8 mouse cellular contexts compared by ENCODE assay signal in genomic region chr11:53567224-53568014, GRCm38 (mm10). TPM values are rescaled to one million over a fixed set of nuclear protein-coding genes. Genes with fewer than 3 reads are reported as not detected.
DNase-seq lines count a peak whose midpoint lies in the region; ATAC-seq and TF ChIP-seq lines count a peak whose summit lies in the region.

Gene Kif3a, plus strand, starts transcription at chr11:53567379.

- peak; percentile 91 for DNase-seq in 3134 (ENCODE audit: extremely low read depth, insufficient read length, low spot score)
- peak; percentile 96 for DNase-seq in adrenal gland, postnatal 36 days
- DNase-seq in heart, adult 18-20 months = peak; percentile 97
- DNase-seq in kidney, adult 2 months = peak; percentile 97
- peak; percentile 80 to 88 for DNase-seq in spleen, adult 2 months (ENCODE audit: low read depth in 1 of 2, low spot score in 2 of 2)

- TF ChIP-seq POLR2A in kidney, adult 2 months (IDR thresholded peaks at IDR 0.05; ENCODE audit: low read depth, low read length) = no peak
- no peak for TF ChIP-seq POLR2A in spleen, adult 2 months (IDR thresholded peaks at IDR 0.05; ENCODE audit: low read depth, low read length)

- H3K4me2 ChIP-seq in embryonic facial prominence, embryonic 13.5 days = peak within 1 kb of the TSS; percentile 77
- H3K4me2 ChIP-seq in limb, embryonic 12.5 days = peak within 1 kb of the TSS; percentile 76
- H3K4me2 ChIP-seq in midbrain, embryonic 15.5 days = peak within 1 kb of the TSS; percentile 65

- H3K9me3 ChIP-seq in embryonic facial prominence, embryonic 13.5 days = no peaks in the 10 kb centered on the region
- no peaks in the 10 kb centered on the region for H3K9me3 ChIP-seq in limb, embryonic 12.5 days
- H3K9me3 ChIP-seq in midbrain, embryonic 15.5 days = no peaks in the 10 kb centered on the region

- under 1% methylated on average over 58 of the region's 69 CpGs for WGBS in embryonic facial prominence, embryonic 13.5 days
- WGBS in kidney, adult 2 months = under 1% methylated on average over 69 of the region's 69 CpGs
- WGBS in limb, embryonic 12.5 days = under 1% methylated on average over 69 of the region's 69 CpGs
- under 1% methylated on average over 65 of the region's 69 CpGs for WGBS in midbrain, embryonic 15.5 days
- 2% methylated on average over 69 of the region's 69 CpGs for WGBS in spleen, adult 2 months

- H3K4me1 ChIP-seq in embryonic facial prominence, embryonic 13.5 days = peaks cover 12% of the 10 kb centered on the region
- no peaks in the 10 kb centered on the region for H3K4me1 ChIP-seq in kidney, adult 2 months (ENCODE audit: control insufficient read depth, insufficient read depth, low read length)
- peaks cover 11% of the 10 kb centered on the region; the same call in 1 of the 2 replicates for H3K4me1 ChIP-seq in limb, embryonic 12.5 days (replicated peaks)
- H3K4me1 ChIP-seq in midbrain, embryonic 15.5 days = peaks cover 28% of the 10 kb centered on the region
- H3K4me1 ChIP-seq in spleen, adult 2 months (ENCODE audit: control insufficient read depth, insufficient read depth, insufficient read length) = 0 out of 2 replicates have a peak, but pooled peaks cover 3% of the 10 kb centered on the region

- no peak for TF ChIP-seq CTCF in kidney, adult 2 months (conservative IDR thresholded peaks at IDR 0.05; ENCODE audit: insufficient read depth, insufficient read length, low read depth, low read length)
- no peak for TF ChIP-seq CTCF in spleen, adult 2 months (IDR thresholded peaks at IDR 0.05; ENCODE audit: extremely low read depth, insufficient read depth, insufficient read length, insufficient replicate concordance)

- ATAC-seq in embryonic facial prominence, embryonic 13.5 days (ENCODE audit: insufficient number of reproducible peaks, insufficient read depth, low FRiP score, low TSS enrichment, low read depth) = peak; percentile 93
- ATAC-seq in limb, embryonic 12.5 days (ENCODE audit: insufficient number of reproducible peaks, insufficient read depth, low FRiP score, low TSS enrichment, low read depth) = peak; percentile 96
- peak; percentile 96 for ATAC-seq in midbrain, embryonic 15.5 days (replicated peaks)

- peak within 1 kb of the TSS; percentile 89 for H3K9ac ChIP-seq in embryonic facial prominence, embryonic 13.5 days
- peak within 1 kb of the TSS; percentile 73 for H3K9ac ChIP-seq in limb, embryonic 12.5 days (replicated peaks)
- peak within 1 kb of the TSS; percentile 96 for H3K9ac ChIP-seq in midbrain, embryonic 15.5 days

- peak within 1 kb of the TSS; percentile 68 for H3K27ac ChIP-seq in embryonic facial prominence, embryonic 13.5 days
- no peak within 1 kb of the TSS for H3K27ac ChIP-seq in kidney, adult 2 months (ENCODE audit: insufficient read depth, low read depth, low read length)
- H3K27ac ChIP-seq in limb, embryonic 12.5 days = peak within 1 kb of the TSS; percentile 57
- peak within 1 kb of the TSS; percentile 95 for H3K27ac ChIP-seq in midbrain, embryonic 15.5 days
- no peak within 1 kb of the TSS for H3K27ac ChIP-seq in spleen, adult 2 months (ENCODE audit: insufficient read depth, low read length)

- H3K36me3 ChIP-seq in embryonic facial prominence, embryonic 13.5 days = peaks cover 17% of the 10 kb centered on the region; the same call in 1 of the 2 replicates
- no peaks in the 10 kb centered on the region for H3K36me3 ChIP-seq in kidney, adult 2 months (ENCODE audit: control insufficient read depth, insufficient read depth, low read length)
- peaks cover 11% of the 10 kb centered on the region for H3K36me3 ChIP-seq in limb, embryonic 12.5 days
- no peaks in the 10 kb centered on the region; the same call in 1 of the 2 replicates for H3K36me3 ChIP-seq in midbrain, embryonic 15.5 days (replicated peaks)
- no peaks in the 10 kb centered on the region for H3K36me3 ChIP-seq in spleen, adult 2 months (ENCODE audit: control insufficient read depth, insufficient read depth, low read length)

- no peaks in the 10 kb centered on the region for H3K27me3 ChIP-seq in embryonic facial prominence, embryonic 13.5 days
- no peaks in the 10 kb centered on the region for H3K27me3 ChIP-seq in kidney, adult 2 months (replicated peaks; ENCODE audit: control insufficient read depth, insufficient read depth, low read length)
- no peaks in the 10 kb centered on the region for H3K27me3 ChIP-seq in limb, embryonic 12.5 days
- H3K27me3 ChIP-seq in midbrain, embryonic 15.5 days (replicated peaks) = no peaks in the 10 kb centered on the region
- no peaks in the 10 kb centered on the region for H3K27me3 ChIP-seq in spleen, adult 2 months (ENCODE audit: control insufficient read depth, insufficient read depth, low read length)

- H3K4me3 ChIP-seq in embryonic facial prominence, embryonic 13.5 days = peak within 1 kb of the TSS; percentile 92
- peak within 1 kb of the TSS; percentile 86 for H3K4me3 ChIP-seq in kidney, adult 2 months (ENCODE audit: insufficient read depth, low read depth, low read length)
- H3K4me3 ChIP-seq in limb, embryonic 12.5 days (replicated peaks) = peak within 1 kb of the TSS; percentile 69
- peak within 1 kb of the TSS; percentile 94 for H3K4me3 ChIP-seq in midbrain, embryonic 15.5 days
- H3K4me3 ChIP-seq in spleen, adult 2 months (ENCODE audit: extremely low read depth, insufficient read depth, insufficient read length) = peak within 1 kb of the TSS; percentile 92

RNA-seq across cellular contexts. Expression of gene Kif3a, which starts in this region (rescaled TPM):
- 10 to 100 TPM; 24.1 to 31.1 TPM for total RNA-seq in adrenal gland, postnatal 36 days (2021)
- 118 and 122 TPM in 2 replicates for polyA plus RNA-seq in embryonic facial prominence, embryonic 13.5 days (2015; fragmentation: Nextera tagmentation; extraction: Ambion mirVana)
- 10 to 100 TPM in 1 of 2 experiments, 1 to 10 TPM in 1; 8.4 to 11.2 TPM for total RNA-seq in heart, adult 18-20 months (2021)
- 7.4 and 7.5 TPM in 2 replicates for polyA plus RNA-seq in kidney, adult 2 months (2012; rRNA removed)
- polyA plus RNA-seq in limb, embryonic 12.5 days (2016; fragmentation: Nextera tagmentation; extraction: Ambion mirVana) = 80.7 and 84.6 TPM in 2 replicates
- polyA plus RNA-seq in midbrain, embryonic 15.5 days (2015; fragmentation: Nextera tagmentation; extraction: Ambion mirVana) = 345 and 349 TPM in 2 replicates
- polyA plus RNA-seq in spleen, adult 2 months (2012; rRNA removed) = 1.2 and 1.3 TPM in 2 replicates

Comparison
In these comparisons a context has a peak if more than half of its experiments do, and no peak if none do; other contexts are left out.
1. H3K27ac ChIP-seq: peak in embryonic facial prominence, embryonic 13.5 days (single experiment), limb, embryonic 12.5 days (single experiment) and midbrain, embryonic 15.5 days (single experiment); none in kidney, adult 2 months (single experiment) and spleen, adult 2 months (single experiment).
2. Peak in every context shown above with its lines, with median percentiles within 50 percentile points of each other: DNase-seq, ATAC-seq, H3K4me2 ChIP-seq, H3K4me3 ChIP-seq and H3K9ac ChIP-seq.